Mouse (Mus musculus) lung, adult 2 months (tissue): ENCODE data around the gene Zscan10. TPM values are rescaled to one million over a fixed set of nuclear protein-coding genes. Genes with fewer than 3 reads are reported as not detected.

Source experiments
- DNase-seq: peaks from one replicate; pipeline ENCODE4 v3.0.0; 2022
- H3K4me1 ChIP-seq: fragments of 200-500 bp; 2 replicates; pipeline ENCODE4 v1.6.1; 2011; ENCODE audit warnings: low read length; ENCODE audit not compliant: control insufficient read depth, insufficient read depth
- H3K4me3 ChIP-seq: fragments of 200-500 bp; replicated peaks from 2 replicates; pipeline ENCODE3; 2011; ENCODE audit warnings: low read depth, mild to moderate bottlenecking, control low read depth, low read length; ENCODE audit errors: extremely low read depth
- CTCF ChIP-seq: fragments of 200-500 bp; IDR thresholded peaks from 2 replicates; pipeline ENCODE4 v1.5.1; 2011; ENCODE audit warnings: mild to moderate bottlenecking, low read length, control low read depth; ENCODE audit not compliant: insufficient read depth
- POLR2A ChIP-seq: fragments of 200-500 bp; IDR thresholded peaks from 2 replicates; pipeline ENCODE4 v1.6.1; 2011; ENCODE audit warnings: low read depth, mild to moderate bottlenecking, control low read depth, low read length, borderline replicate concordance; ENCODE audit errors: extremely low read depth
- WGBS: fragments of 180-500 bp; shearing (Covaris S2); methylation state at CpG from one replicate; pipeline ENCODE4 v1.1.7; 2018; 5-methylcytosine and 5-hydroxymethylcytosine counted together
- polyA plus RNA-seq: library from polyadenylated mRNA; depleted of rRNA; stranded (reverse); fragments of >200 nt; gene quantifications from 2 replicates; pipeline ENCODE4 v1.2.3, GENCODE M21; 2012; rRNA removed

The Zscan10 gene
- 0.06 TPM in 1 of 2 replicates, not detected in the other for polyA plus RNA-seq

GRCm38 (mm10) chr17:23600641-23601622 is at the start of gene Zscan10:
Gene Zscan10 (plus strand): TSS chr17:23600856.
- TF ChIP-seq POLR2A (no peak), CTCF (no peak)
- WGBS: 75% methylated on average over 15 of the region's 15 CpGs
- Histone ChIP-seq H3K4me3 (no peak within 1 kb of the TSS), H3K4me1 (no peaks in the 10 kb centered on the region)
- DNase-seq: no peak

- H3K4me1 ChIP-seq: peaks cover 3% of the 10 kb centered on the region
- no peak for DNase-seq
- TF ChIP-seq CTCF (no peak), POLR2A (no peak)
- H3K4me3 ChIP-seq: peak overlapping the region; percentile 62
- 2% methylated on average over 15 of the region's 15 CpGs for WGBS
Observed at GRCm38 (mm10) chr17:23550856-23551255, 49.8 kb upstream of the Zscan10 start.

GRCm38 (mm10) chr17:23551416-23551815 is 49.2 kb upstream of the Zscan10 start:
- Histone ChIP-seq H3K4me3 (no peak overlapping the region), H3K4me1 (peaks cover 3% of the 10 kb centered on the region)
- TF ChIP-seq POLR2A (no peak), CTCF (no peak)
- DNase-seq: no peak

GRCm38 (mm10) chr17:23551963-23552362 is 48.7 kb upstream of the Zscan10 start:
- H3K4me1 ChIP-seq: peaks cover 3% of the 10 kb centered on the region
- WGBS: 63% methylated on average over 5 of the region's 5 CpGs
- no peak for TF ChIP-seq CTCF
- TF ChIP-seq POLR2A: no peak
- no peak overlapping the region for H3K4me3 ChIP-seq
- DNase-seq: no peak

GRCm38 (mm10) chr17:23552896-23553633 is 47.6 kb upstream of the Zscan10 start:
- Histone ChIP-seq H3K4me3 (no peak overlapping the region), H3K4me1 (peaks cover 3% of the 10 kb centered on the region)
- TF ChIP-seq CTCF (no peak), POLR2A (no peak)
- 89% methylated on average over 8 of the region's 8 CpGs for WGBS
- DNase-seq: no peak

- Histone ChIP-seq H3K4me1 (peaks cover 3% of the 10 kb centered on the region), H3K4me3 (no peak overlapping the region)
- WGBS: 65% methylated on average over 1 of the region's 1 CpGs
- no peak for DNase-seq
- no peak for TF ChIP-seq CTCF
- no peak for TF ChIP-seq POLR2A
Observed at GRCm38 (mm10) chr17:23553634-23554120, 47.0 kb upstream of the Zscan10 start.

GRCm38 (mm10) chr17:23554321-23554720 is 46.3 kb upstream of the Zscan10 start:
- no peak for DNase-seq
- TF ChIP-seq CTCF (no peak), POLR2A (no peak)
- peaks cover 3% of the 10 kb centered on the region for H3K4me1 ChIP-seq
- H3K4me3 ChIP-seq: no peak overlapping the region

GRCm38 (mm10) chr17:23555243-23555916 is 45.3 kb upstream of the Zscan10 start:
- H3K4me3 ChIP-seq: no peak overlapping the region
- peaks cover 3% of the 10 kb centered on the region for H3K4me1 ChIP-seq
- WGBS: 70% methylated on average over 7 of the region's 7 CpGs
- no peak for TF ChIP-seq CTCF
- TF ChIP-seq POLR2A: no peak
- no peak for DNase-seq

GRCm38 (mm10) chr17:23559767-23560166 is 40.9 kb upstream of the Zscan10 start:
- peaks cover 1% of the 10 kb centered on the region; the same call in 1 of the 2 replicates for H3K4me1 ChIP-seq
- 57% methylated on average over 11 of the region's 11 CpGs for WGBS
- DNase-seq: no peak
- no peak overlapping the region for H3K4me3 ChIP-seq
- TF ChIP-seq POLR2A (no peak), CTCF (peak; percentile 54; the same call in 1 of the 2 replicates)
